Mouse (Mus musculus) frontal cortex, postnatal 10 days (tissue): ENCODE data around the gene Nodal.

Experiments
- DNase-seq, 2 experiments: peaks; one replicate each; pipeline ENCODE4 v3.0.0; 2022; ENCODE audit warnings: low spot score in 2 of 2, mixed read lengths in 1 of 2

Nodal gene

DNA sequence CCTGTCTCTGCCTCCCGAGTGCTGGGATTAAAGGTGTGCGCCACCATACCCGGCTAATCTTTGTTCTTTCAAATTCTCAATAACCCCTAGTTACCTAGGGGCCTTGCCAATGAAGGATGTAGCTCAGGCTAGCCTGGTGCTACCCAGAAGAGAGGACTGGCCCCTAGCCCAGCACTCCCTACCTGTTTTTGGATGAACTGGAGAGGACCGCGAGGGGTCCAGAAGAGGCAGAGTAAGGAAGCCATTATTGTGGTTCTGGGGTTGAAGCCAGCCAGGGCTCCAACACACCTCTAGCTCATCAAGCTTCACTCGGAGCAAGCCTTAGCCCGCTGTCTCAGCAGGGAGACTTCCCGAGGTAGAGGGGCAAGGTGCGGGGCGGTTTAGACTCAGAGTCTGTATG lies at the start of gene Nodal:
TSS of gene Nodal (plus strand) at position 301 of the 400 bp plus-strand sequence.
- no peak for DNase-seq

DNA sequence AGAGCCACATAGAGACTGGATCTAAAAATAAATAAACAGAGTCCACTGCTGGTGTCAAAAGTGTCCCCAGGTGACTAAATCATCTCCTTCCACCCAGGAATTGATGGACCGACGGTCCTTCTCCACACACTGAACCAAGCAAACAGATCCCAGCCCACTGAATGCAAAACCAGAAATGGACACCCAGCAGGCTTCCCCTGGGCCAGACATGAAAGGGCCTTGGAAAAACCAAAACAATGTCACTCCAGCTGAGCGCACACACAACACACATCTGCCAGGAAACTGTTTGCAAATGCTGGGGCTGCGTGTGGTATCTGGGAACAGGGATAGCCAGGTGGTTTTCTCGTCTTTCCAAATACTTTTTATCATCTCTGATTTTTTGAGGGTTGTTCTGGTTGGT lies 48.0 kb upstream of the Nodal start:
- no peak for DNase-seq

DNA sequence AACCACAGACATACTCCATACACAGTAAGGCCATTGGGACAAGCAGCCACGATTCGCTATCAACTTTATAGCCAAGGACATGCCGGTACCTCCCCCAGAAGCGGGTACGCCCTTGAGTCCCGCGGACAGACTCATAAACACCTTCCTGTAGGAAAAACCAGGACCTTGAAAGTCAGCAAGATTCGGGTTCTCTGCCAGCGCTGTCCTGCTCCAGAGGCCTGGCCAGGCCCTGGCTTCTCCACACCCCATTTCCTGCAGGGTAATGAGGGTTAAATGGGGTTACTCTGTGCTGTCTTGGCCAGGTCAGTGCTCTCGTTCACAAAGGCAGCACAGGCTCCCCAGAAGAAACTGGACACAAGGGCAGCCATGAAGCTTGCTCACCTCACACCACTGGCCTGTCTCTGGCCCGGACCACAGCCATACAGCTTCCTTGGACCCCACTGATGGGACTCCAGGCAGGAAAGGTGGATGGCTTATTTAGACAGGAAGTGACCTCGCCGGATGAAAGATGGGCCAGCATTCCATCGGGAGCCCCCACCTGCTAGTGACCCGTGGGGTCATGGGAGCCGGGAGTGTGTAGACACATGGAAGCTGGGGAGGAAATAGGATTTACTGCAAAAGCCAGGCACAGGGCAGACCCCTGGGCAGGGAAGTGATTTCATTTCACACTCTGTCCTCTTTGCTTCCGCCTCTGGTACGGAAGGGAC lies 47.3 kb upstream of the Nodal start:
- no peak for DNase-seq

DNA sequence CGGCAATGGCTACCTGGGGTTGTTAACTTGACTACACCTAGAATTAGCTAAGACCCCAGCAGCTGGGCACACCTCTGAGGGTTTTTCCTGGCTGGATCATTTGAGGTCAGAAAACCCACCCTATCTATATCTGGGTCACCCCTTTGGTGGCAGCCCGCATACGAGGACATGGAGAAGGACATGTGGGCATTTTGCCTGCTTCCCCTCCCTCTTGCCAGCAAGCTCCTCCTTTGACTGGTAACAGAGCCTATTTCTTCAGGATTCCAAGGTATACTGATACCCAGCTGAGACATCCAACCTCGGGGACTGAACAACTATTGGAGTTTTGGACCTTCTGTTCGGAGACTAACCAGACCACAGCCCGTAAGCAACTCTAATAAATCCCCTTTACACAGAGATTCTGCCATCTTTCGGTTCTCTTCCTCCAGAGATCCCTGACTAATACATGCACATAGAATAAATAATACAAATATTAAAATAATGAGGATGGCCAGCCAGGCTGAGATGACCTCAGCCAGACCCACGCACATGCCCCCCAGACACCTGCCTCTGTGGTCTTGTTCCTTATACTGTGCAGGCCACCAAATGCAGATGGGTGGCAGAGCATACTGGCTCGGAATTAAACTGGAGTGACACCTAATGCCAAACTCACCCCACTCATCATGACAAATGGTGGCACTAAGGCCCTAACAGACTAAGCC lies 45.7 kb upstream of the Nodal start:
- DNase-seq = no peak

DNA sequence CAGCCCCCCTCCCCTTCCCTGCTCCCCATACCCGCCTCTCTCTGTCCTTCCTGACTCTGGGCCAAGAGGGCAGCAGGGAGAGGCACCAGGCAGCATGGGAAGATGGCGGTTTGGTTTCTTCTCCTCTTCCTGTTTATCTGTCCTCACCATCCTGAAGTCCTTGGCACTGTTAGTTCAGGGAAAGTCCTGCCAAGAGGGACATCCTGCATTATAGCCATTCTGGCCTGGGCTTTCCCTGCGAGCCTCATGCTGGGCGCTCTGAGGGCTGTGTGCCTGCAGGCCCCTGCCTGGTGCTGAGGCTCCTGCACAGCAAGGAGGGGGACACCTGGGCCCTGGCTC lies 45.2 kb upstream of the Nodal start:
- no peak for DNase-seq

GRCm38 (mm10) chr10:61374076-61374475 lies 43.7 kb upstream of the Nodal start:
- peak; percentile 38 to 65 for DNase-seq

DNA sequence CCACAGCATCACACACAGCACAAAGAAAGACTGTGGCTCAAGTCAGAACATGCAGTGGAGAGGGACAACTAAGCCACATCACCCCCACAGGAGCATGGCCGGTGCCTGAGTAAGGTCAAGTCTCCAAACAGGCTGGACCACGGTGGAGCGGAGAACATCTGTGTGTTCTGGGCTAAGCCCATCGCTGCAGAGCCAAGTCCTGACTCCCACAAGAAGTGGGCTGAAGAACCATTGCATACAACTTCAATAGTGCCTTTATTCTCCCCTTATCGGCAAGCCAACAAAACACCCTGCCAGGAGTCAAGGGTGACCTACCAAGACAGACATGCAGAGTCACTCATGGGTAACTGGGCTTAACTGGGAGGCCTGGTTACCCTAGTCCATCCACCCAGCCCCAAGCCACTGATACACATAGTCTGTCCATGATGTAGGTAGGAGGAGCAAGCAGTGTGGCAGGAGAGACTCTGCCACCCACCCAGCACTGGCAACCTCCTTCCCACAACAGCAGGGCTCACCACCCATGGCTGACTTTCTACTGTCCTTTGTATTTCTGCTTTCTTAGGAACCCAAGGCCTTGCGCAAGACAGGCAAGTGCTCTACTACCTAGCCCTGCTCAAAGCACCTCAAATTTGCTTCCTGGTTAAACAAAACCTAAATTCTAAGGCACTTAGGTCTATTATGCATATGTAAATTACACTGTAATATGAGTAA lies 42.8 kb upstream of the Nodal start:
- DNase-seq = no peak

DNA sequence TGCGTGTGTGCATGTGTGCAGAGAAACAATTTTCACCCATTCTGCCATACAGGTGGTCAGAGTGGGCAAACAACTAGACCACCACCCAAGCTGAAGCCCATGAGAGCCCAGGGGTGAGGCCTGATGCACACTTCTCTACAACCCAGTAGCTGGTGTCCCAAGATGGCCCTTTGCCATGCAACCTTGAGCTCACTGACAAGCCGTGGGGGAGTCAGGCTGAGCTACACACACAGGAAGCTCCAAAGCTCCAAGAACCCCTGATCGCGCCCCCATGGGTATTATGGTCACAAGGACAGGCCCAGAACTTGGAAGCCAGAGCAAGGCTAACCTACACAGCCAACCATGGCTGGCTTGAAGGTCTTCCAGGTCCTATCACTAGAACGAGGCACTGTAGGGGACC lies 39.7 kb upstream of the Nodal start:
- DNase-seq = no peak

DNA sequence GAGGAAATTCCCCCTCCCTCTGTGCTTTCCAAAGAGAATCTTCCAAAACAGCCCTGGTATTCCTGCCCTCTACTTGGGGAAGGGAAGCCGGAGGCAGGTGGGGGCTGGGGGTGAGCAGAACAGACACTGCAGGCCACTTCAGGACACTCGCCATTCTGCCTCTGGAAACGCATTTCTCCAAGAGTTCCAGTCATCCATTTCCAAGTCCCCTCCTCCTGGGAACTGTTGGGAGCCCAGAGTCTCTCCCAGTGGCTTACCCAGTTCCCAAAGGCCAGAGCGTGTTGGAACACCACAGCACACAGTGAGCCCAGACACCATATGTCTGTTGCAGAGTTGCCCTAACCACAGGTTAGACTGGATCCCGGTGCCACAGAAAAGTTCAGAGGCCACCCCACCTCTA lies 39.1 kb upstream of the Nodal start:
- DNase-seq = no peak

- no peak for DNase-seq
Observed at GRCm38 (mm10) chr10:61379340-61380040, 38.3 kb upstream of the Nodal start.

DNA sequence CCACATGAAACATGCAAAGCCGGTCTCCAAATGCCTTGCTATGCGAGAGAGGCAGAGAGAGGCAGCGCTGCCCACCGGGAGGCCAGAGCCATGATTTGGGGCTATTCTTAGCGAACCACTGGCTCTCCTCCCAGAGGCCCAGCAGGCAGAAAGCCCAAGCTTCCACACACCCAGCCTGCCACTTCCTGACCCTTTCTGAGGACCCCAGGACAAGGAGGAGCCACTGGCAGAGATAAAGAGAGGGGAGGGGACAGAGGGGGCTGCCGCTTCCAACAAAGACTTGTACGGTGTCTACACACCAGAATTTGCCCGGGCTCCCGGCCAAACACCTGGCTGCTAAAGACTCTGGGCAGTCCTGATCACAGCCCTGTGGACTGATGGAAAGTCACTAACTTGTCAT lies 37.6 kb upstream of the Nodal start:
- no peak for DNase-seq

GRCm38 (mm10) chr10:61381823-61382222 lies 35.9 kb upstream of the Nodal start:
- no peak for DNase-seq

- DNase-seq = no peak
Observed at GRCm38 (mm10) chr10:61382281-61382731, 35.5 kb upstream of the Nodal start.

DNA sequence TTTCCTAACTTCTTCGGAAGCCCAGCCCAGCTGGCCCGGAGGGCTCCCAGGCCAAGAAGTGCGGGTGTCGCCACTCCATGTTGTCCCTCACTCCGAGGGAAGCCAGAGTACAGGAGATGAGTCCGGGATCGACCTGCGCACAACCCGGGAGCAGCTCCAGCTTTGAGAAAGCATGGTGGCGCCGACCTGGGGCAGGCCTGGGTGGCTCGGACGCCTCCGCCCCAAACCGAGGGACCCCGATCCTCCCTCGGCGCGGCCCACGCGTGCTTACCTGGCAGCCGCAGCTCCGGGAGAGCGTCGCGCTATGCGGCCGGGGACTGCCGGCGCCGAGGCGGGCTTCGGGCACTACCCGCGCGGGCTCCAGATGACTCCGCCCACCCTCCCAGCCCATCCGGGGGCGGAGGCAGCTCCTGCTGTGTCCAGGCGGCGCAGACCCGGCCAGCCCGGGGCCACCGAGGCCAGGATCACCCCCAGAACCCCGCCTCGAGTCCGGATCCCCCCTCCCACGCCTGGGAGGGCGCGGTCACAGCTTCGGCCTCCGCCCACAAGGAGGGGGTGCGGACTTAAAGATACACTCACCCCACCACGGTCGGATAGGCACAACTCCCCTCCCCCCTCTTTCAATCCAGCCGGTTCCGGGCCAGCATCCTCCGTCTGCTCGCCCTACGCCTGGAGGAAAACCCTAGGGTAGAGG lies 34.6 kb upstream of the Nodal start, which contains the start of gene Pald1:
TSS of gene Pald1 (minus strand) at position 510 of the 694 bp plus-strand sequence.
- DNase-seq = peak; percentile 64 to 68

- no peak for DNase-seq
Observed at GRCm38 (mm10) chr10:61383715-61384047, 34.1 kb upstream of the Nodal start.

GRCm38 (mm10) chr10:61385174-61385573 lies 32.6 kb upstream of the Nodal start:
- no peak for DNase-seq

DNA sequence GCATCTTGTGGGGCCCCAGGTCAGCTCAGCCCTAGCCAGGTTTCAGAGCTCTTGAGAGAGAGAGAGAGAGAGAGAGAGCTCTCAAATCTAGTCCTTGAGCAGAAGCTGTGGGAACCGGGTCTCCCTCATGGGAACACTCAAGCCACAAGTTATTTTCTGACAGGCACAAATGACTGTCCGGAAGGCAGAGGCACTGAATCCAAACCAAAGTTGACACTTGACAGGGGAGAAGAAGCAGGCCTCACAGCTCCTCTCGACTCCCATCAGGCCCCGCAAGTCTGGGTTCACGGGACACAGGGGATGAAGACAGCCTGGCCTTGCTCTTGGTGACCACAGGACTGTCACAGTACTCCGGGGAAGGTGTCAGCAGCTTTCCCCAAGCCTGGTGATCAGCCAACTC lies 31.5 kb upstream of the Nodal start:
- no peak for DNase-seq

DNA sequence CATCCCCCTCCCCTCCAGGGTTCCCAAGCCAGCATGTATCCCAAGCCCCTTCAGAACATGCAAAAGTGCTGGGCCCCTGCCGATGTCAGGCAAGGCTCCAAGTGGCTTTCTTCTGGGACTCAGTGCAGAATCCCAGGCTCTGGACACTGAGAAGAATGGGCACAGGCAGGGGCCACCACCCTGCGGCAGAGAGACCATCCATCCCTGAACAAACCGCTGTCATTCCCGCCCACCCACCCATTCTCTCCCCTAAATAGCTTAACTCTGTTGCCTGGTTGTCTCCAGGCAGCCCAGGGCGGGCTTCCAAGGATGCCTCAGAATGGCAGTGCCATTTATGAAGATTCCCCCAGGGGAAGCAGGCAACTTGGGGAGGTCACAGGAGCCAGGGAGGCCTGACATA lies 28.8 kb upstream of the Nodal start:
- DNase-seq = no peak

DNA sequence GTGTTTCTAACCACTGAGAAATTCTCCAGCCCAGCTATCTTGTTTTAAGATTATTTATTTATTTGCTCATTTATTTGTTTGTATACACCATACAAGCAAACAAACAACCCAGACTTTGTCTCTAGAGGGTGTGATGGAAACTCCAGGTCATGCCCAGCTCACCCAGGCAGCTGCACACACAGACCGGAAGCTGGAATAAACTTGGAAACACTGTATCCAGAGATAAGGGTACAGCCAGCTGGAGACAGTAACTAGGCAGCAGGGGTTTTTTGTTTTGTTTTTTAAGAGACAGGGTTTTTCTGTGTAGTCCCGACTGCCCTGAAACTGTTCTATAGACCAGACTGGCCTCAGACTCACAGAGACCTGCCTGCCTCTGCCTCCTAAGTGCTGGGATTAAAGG lies 27.6 kb upstream of the Nodal start:
- no peak for DNase-seq

DNA sequence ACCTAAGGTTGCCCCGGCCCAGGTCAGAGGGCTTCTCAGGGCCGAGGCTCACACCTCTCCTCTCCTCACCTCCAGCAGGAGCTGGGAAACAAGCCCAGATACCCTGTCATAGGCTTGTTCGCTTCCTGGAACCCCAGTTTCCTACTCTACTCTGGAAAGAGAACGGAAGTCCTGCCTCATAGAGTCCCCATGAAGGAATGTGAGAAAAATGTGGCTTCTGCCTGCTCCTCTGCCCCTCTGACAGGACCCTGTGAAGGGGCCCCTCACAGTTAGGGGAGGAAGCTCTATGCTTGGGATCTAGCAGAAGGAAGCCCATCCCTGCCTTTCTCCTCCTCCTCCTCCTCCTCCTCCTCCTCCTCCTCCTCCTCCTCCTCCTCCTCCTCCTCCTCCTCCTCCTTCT lies 25.2 kb upstream of the Nodal start:
- no peak for DNase-seq

DNA sequence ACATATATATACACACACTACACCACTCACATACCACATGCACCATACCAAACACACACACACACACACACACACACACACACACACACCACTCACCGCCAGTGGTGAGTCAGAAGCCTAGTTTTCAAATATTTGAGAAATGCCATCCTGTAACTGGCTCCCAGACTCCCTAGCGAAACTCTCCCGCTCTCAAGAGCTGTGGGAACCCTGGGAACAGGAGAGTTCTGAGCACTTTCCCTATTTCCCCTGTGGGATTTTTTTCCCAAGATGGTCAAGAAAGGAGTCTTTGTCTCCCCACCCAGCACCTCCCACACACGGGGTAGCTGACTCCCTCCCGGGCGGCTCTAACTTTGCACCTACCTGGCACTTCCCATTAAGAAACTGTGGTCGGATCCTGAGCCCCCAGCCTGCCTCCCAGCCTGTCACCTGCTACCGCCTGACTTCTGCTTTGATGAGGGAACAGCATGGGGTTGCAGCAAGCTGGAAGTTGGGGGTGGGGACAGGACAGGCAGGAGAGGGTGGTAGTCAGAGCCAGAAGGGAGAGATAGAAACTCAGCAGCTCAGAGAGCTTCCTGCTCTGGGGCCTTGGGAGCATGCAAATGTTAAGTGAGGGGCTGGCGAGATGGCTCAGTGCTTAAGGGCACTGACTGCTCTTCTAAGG lies 23.2 kb upstream of the Nodal start:
- DNase-seq = no peak
